Mouse (Mus musculus) bone marrow, adult 2 months (tissue): ENCODE data around the gene Prrxl1. TPM values are rescaled to one million over a fixed set of nuclear protein-coding genes. Genes with fewer than 3 reads are reported as not detected.
A peak's percentile ranks its signal among the peaks of the same experiment; 100 is the strongest.

ENCODE experiments used
- H3K27ac ChIP-seq: fragments of 200-500 bp; 2 replicates; pipeline ENCODE4 v1.5.1; 2012; ENCODE audit warnings: low read depth, mild to moderate bottlenecking, control low read depth, inconsistent platforms, low read length; ENCODE audit not compliant: control insufficient read depth, poor library complexity, insufficient read depth
- H3K4me1 ChIP-seq: fragments of 200-500 bp; 2 replicates; pipeline ENCODE4 v1.6.1; 2011; ENCODE audit warnings: low read length; ENCODE audit not compliant: control insufficient read depth, insufficient read depth
- H3K4me3 ChIP-seq: fragments of 200-500 bp; replicated peaks from 2 replicates; pipeline ENCODE3; 2011; ENCODE audit warnings: mild to moderate bottlenecking, low read depth, low read length, control low read depth; ENCODE audit not compliant: control insufficient read depth
- CTCF ChIP-seq: fragments of 200-500 bp; IDR thresholded peaks from 2 replicates; pipeline ENCODE4 v1.5.1; 2011; ENCODE audit warnings: low read length, control low read depth; ENCODE audit not compliant: control insufficient read depth, insufficient read depth
- POLR2A ChIP-seq: fragments of 200-500 bp; IDR thresholded peaks from 2 replicates; pipeline ENCODE4 v1.6.1; 2011; ENCODE audit warnings: low read depth, mild to moderate bottlenecking, control low read depth, low read length, borderline replicate concordance; ENCODE audit not compliant: control insufficient read depth
- WGBS: fragments of 180-500 bp; shearing (Covaris S2); methylation state at CpG from one replicate; pipeline ENCODE4 v1.1.7; 2018; 5-methylcytosine and 5-hydroxymethylcytosine counted together
- polyA plus RNA-seq: library from polyadenylated mRNA; stranded (reverse); fragments of >200 nt; gene quantifications from 2 replicates; pipeline ENCODE4 v1.2.4, GENCODE M21; 2011; ENCODE audit warnings: low replicate concordance; ENCODE audit not compliant: missing spikeins, insufficient read depth, insufficient read length

Gene Prrxl1
- polyA plus RNA-seq, 1 experiment: 1.2 TPM

DNA sequence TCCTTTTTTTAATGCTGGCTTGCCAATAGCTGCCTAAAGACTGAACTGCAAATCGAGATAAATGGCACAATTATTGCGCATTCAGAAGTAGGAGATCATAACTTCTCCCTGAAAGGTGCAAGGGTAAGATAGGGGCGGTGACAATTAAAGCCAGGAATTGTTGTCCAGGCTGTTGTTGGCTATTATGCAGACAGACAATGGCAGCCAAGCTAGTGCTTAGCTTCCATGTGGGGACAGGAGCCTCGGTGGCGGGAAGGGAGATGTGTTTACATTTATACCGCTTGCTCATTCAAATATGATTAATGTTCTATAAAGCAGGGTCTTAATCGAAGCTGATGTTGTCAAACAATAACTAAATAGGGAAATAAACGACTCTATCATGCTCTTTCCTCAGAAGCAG lies 7.1 kb downstream of the Prrxl1 start:
- TF ChIP-seq POLR2A (no peak), CTCF (no peak)
- H3K4me3 ChIP-seq: no peak overlapping the region
- no peaks in the 10 kb centered on the region for H3K4me1 ChIP-seq
- 64% methylated on average over 8 of the region's 8 CpGs for WGBS
- H3K27ac ChIP-seq: no peak overlapping the region

DNA sequence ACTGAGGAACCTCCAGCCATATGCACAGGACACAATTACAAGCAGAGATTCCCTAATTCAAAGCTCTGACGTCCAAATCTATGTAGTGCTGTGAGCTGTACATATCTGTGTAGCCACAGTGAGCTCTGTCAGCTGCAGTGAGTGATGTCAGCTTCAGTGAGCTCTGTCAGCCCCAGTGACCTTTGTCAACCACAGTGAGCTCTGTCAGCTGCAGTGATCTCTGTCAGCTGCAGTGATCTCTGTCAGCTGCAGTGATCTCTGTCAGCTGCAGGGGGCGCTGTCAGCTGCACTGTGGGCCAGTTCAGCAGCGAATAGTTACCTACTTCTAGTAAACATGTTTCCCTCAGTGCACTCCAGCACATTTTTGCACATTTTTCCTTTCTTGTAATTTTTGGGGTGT lies 10.2 kb downstream of the Prrxl1 start:
- WGBS: 21% methylated on average over 3 of the region's 3 CpGs
- Histone ChIP-seq H3K27ac (no peak overlapping the region), H3K4me1 (no peaks in the 10 kb centered on the region), H3K4me3 (no peak overlapping the region)
- no peak for TF ChIP-seq POLR2A
- peak; percentile 56; the same call in 1 of the 2 replicates for TF ChIP-seq CTCF

DNA sequence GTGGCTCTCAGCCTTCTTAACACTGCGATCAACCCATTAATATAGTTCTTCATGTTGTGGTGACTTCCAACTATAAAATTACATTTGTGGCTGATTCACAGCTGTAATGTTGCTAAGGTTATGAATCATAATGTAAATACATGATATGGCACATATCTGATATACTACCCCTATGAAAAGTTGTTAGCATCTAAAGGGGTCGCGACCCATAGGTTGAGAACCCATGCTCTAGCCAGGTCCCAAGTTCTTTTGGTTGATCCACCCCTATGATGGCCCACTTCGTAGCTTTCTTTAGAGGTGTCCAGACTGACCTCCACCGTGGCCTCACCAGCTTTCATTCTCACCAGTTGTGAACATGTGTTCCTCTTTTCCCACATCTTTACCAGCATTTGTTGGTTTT lies 18.0 kb downstream of the Prrxl1 start:
- no peak overlapping the region for H3K27ac ChIP-seq
- TF ChIP-seq CTCF (no peak), POLR2A (no peak)
- H3K4me3 ChIP-seq: no peak overlapping the region
- 74% methylated on average over 5 of the region's 5 CpGs for WGBS
- H3K4me1 ChIP-seq: no peaks in the 10 kb centered on the region

- 3% methylated on average over 3 of the region's 3 CpGs for WGBS
- TF ChIP-seq POLR2A (no peak), CTCF (no peak)
- no peak overlapping the region for H3K27ac ChIP-seq
- H3K4me3 ChIP-seq: no peak overlapping the region
- H3K4me1 ChIP-seq: peaks cover 2% of the 10 kb centered on the region; the same call in 1 of the 2 replicates
Observed at GRCm38 (mm10) chr14:32624245-32624644, 25.0 kb downstream of the Prrxl1 start.

GRCm38 (mm10) chr14:32624811-32625210 lies 25.6 kb downstream of the Prrxl1 start:
- Histone ChIP-seq H3K4me3 (no peak overlapping the region), H3K4me1 (peaks cover 2% of the 10 kb centered on the region; the same call in 1 of the 2 replicates), H3K27ac (no peak overlapping the region)
- WGBS: 67% methylated on average over 7 of the region's 7 CpGs
- no peak for TF ChIP-seq CTCF
- TF ChIP-seq POLR2A: no peak

GRCm38 (mm10) chr14:32627271-32627670 lies 28.1 kb downstream of the Prrxl1 start:
- Histone ChIP-seq H3K4me1 (peaks cover 2% of the 10 kb centered on the region; the same call in 1 of the 2 replicates), H3K27ac (no peak overlapping the region), H3K4me3 (no peak overlapping the region)
- 54% methylated on average over 2 of the region's 2 CpGs for WGBS
- TF ChIP-seq CTCF (no peak), POLR2A (no peak)

GRCm38 (mm10) chr14:32628584-32628983 lies 29.4 kb downstream of the Prrxl1 start:
- Histone ChIP-seq H3K4me1 (peaks cover 2% of the 10 kb centered on the region; the same call in 1 of the 2 replicates), H3K4me3 (no peak overlapping the region), H3K27ac (no peak overlapping the region)
- WGBS: 41% methylated on average over 10 of the region's 10 CpGs
- TF ChIP-seq CTCF (peak; percentile 20; the same call in 1 of the 2 replicates), POLR2A (no peak)

DNA sequence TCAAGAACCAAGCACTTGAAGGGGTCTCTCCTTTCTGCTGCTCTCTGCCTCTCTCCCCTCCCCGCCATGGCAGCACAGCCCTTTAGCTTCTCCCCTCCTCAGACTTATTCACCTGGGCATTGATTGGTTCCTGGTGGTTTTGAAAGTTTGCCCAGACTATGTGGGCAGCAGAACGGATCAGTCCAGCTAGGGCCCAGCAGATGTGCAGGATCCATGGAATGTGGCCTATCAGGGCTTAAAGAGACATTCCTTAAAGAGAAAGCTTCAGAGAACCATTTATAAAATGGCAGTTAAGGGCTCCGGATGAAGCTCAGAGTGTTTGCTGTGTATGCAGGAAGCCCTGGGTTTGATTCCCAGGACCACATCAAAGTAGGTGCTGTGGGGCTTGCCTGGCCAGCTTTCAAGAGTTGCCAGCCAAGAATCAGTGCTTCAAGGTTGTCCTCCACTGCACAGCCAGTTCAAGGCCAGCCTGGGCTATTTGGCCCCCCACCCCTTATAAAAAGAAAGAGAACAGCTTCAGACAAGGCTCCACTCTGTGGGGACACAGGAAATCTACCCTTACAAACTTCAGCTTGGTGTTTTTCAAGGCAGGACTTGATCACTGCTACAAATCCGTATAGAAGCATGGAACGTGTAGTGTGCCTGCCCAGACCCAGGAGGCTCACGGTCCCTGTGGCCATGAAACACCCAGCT lies 33.8 kb downstream of the Prrxl1 start:
- Histone ChIP-seq H3K4me3 (no peak overlapping the region), H3K4me1 (no peaks in the 10 kb centered on the region), H3K27ac (no peak overlapping the region)
- TF ChIP-seq POLR2A (no peak), CTCF (no peak)
- whole genome bisulfite sequencing: 67% methylated on average over 6 of the region's 6 CpGs
